Mouse (Mus musculus): ENCODE results near the gene Rft1. TPM values are rescaled to one million over a fixed set of nuclear protein-coding genes. Genes with fewer than 3 reads are reported as not detected.

The Rft1 gene
- total RNA-seq, 2 experiments from 2014 or later, result 11.0 to 12.0 TPM

DNA sequence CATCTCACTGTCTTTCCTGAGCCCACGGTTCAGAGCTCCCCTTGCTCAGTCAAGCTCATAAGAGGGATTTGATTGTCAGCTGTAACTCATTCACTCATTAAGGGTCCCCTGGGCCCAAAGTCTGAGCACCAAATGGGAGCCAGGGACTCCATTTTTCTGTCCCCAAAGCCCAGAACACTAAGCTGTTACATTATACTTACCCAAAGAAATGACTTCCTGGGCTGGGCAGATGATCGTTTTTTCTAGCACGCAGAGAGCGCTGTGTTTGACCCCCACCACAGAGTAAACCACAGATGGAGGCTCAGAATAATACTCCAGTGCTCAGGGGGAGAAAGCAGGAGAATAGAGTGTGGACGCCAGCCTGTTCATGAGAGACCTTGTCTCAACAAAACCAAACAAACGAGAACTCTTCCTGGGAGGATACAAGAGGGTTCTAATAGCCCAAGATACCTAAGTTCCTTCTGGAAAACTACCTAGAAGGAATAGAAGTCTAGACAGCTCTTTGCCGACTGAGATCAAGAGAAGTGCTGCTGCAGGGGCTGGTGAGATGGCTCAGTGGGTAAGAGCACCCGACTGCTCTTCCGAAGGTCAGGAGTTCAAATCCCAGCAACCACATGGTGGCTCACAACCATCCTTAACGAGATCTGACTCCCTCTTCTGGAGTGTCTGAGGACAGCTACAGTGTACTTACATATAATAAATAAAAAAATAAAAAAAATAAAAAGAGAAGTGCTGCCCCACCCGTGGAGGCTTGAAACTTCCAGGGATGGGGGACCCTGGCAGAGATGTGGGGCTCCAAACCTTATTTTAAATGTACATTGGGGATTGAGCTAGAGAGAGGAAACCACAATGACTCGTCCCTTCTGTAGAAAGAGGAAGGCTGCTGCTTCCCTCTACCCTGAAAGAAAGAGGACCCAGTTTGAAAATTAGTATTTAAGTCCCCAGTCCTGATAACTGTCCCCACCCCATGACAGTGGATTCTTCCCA is 27.1 kb upstream of the Rft1 start:
- intact Hi-C loops (cut with DNase I), result no loop called here

DNA sequence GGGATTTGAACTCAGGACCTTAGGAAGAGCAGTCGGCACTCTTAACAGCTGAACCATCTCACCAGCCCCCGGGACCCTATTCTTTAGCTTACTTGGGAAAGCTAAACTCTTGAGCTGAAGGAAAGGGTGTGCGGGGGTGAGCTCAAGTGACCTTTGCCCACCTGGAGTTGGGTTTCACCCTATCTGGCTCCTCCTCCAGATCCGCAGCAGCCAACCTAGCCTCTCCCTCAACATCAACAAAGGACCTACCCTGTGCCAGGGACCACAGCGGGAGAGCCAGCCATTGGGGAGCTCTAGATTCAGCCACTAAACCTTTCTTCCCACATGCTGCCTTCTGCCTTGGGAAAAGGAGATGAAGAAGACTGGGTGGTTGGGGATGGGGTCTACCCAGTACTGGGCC is 25.9 kb upstream of the Rft1 start:
- no peak for DNase-seq (ENCODE audit: extremely low spot score in 1 of 2, low spot score in 2 of 2)
- intact Hi-C loops (cut with DNase I), result no loop called here

More for the DNA sequence above, 27.1 kb upstream of the Rft1 start:
- DNase-seq (ENCODE audit: extremely low spot score in 1 of 2, low spot score in 2 of 2), result no peak

DNA sequence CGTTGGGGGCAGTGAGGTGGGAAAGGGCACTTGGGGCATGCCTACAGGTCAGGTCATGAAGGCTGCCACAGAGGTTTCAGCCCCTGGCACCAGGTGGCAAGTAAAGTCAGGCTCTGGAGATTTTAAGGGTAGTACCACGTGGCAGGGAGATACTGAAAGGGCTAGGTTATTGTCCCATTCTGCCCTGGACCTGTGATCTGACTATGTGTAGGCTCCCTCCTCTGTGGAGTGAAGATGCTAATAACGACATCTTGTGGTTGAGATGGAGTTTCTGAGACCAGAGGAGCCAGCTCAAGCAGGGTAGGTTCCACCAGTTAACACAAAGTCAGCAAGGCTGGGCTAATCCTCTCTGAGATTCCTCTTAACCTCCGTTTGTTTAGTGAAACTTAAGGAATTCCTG is 24.3 kb upstream of the Rft1 start:
- DNase-seq (ENCODE audit: extremely low spot score in 1 of 2, low spot score in 2 of 2), result no peak
- intact Hi-C loops (cut with DNase I), result no loop called here

DNA sequence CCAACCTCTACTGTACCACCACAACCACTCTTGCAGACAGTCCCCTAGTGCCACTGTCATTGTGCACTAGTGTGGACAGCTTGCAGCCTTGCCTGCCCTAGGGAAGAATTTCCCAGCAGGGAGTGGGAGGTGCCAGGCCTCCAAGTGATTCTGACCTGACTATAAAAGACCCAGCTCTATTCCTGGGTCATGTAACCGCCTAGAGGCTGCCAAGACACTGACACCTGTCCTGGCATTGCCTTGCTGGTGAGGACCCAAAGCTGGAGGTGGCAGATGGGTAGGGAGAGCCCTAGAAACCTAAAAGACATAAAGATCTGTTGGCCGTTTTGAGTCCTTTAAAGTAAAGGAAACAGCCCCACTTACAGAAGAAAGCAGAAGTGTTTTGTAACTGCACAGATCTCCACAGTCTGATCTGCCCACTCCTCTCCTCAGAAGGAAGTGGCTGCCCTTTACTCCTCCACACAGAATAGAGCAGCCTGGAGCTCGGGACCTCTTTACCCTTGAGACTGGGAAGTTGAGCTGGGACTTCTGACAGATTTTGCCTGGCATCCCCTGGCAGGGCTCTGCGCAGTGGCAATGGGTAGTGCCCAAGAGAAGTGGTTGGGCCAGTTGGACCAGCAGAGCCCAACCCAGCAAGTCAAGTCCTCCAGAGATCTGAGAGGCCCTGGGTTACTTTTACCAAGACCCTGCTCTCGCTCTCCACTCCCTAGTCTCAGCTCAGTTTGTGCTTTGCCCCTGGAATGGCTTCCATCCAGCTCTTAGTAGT is 23.2 kb upstream of the Rft1 start:
- DNase-seq (ENCODE audit: extremely low spot score in 1 of 2, low spot score in 2 of 2), result no peak

DNA sequence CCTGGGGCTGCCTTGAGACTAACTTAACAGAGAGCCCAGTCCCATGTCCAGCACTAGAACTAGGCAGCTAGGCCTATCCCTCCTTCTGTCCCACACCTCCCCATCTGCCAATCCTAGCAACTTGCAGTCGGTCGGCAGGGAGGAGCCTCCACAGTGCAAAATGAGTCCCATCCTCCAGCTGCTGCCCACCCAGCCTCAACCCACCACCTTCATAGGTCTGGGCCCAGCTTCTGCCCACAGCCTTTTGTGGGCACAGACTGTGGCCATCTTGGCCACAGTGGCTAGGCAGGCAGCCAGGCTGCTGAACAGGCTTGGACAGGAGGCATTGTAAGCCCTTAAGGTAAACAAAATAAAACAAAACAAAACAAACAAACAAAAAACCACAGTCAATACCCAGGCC is 22.3 kb upstream of the Rft1 start:
- no peak for DNase-seq (ENCODE audit: extremely low spot score in 1 of 2, low spot score in 2 of 2)
- intact Hi-C loops (cut with DNase I), result no loop called here

More for the DNA sequence above, 23.2 kb upstream of the Rft1 start:
- intact Hi-C loops (cut with DNase I), result no loop called here

DNA sequence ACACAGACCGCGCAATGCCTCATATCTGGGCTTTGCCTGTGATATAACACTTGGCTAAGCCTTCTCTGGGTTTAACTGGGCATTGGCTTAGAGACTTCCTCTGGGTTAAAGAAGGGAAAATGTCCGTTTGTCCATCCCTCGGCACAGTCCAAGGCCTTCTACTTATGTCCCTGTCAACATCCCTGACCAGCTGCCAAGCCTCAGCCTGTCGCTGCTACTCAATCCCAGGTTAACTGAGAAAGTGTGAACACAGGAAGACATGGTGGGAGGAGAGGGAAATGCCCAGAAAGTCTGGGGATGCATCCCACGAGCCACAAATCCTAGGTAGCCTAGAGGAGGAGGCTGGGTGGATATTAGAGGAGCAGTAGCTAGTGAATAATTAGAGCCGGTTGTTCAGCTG is 20.5 kb upstream of the Rft1 start:
- intact Hi-C loops (cut with DNase I), result no loop called here
- DNase-seq (ENCODE audit: extremely low spot score in 1 of 2, low spot score in 2 of 2), result no peak

DNA sequence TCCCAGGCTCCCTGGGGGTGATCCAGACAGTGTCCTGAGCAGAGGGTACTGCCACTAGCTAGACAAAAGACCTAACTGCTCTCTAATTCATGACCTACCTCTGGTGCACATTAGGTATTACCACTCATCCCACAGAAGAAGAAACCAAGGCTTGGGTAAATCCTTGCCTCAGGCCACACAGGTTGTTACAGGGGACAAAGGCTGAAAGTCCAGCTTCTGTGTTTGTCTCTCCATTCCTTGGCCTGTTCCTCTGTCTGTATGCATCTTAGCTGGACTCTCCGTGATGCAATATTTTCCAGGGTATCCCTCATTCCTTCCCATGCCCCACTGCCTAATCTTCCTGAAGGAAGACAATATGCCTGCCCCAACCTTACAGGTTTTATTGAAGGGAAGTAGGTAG is 19.7 kb upstream of the Rft1 start:
- DNase-seq (ENCODE audit: extremely low spot score in 1 of 2, low spot score in 2 of 2), result no peak
- intact Hi-C loops (cut with DNase I), result no loop called here

DNA sequence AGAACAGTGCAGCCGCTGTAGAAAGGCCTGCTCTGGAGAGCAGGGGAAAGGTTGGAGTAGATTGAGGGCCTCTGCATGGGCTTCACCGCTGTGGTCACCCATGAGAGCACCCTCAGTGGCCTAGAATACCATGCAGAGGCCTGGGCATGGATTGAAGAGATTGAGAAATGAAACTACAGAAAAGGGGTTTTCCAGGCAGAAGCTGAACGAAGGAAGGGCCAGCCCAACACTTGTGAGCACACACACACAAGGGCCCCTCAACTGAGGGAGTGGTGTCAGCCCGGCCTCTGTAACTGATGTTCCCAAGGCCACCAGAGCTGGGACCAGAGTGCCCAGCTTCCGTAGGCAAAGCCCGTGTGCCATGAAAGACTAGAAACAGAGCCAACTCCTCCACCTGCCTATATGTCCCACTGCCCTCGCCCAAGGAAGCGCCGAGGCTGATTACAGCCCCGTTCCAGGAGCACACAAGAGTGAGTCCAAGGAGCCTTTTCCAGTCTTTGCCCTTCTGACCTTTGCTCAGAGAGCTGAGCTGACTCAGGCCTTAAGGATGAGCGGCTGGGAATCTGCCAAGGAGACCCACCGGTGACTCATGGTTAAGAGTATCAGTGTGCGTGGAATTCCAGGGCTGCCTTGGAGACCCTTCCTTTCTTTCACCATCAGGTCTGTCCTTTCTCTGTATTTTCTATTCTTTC is 18.8 kb upstream of the Rft1 start:
- intact Hi-C loops (cut with DNase I), result no loop called here
- DNase-seq (ENCODE audit: extremely low spot score in 1 of 2, low spot score in 2 of 2), result no peak

DNA sequence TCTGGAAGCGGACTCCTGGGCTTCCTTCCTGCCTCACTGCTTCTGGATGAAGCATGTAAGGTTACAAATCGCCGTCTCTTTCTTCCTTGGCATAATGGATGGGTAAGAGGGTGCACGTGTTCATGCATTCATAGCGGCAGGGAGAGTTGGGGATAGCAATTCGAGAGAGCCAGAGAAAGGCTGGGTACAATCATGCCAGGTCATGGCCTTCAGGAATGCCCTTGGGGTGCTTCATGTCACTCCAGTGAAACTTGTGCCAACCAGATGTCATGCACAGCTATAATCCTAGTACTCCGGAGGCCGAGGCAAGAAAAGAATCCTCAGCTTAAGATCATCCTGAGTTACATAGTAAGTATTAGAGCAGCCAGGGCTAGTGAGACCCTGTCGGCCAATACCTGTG is 17.7 kb upstream of the Rft1 start:
- no peak for DNase-seq (ENCODE audit: extremely low spot score in 1 of 2, low spot score in 2 of 2)
- intact Hi-C loops (cut with DNase I), result no loop called here

DNA sequence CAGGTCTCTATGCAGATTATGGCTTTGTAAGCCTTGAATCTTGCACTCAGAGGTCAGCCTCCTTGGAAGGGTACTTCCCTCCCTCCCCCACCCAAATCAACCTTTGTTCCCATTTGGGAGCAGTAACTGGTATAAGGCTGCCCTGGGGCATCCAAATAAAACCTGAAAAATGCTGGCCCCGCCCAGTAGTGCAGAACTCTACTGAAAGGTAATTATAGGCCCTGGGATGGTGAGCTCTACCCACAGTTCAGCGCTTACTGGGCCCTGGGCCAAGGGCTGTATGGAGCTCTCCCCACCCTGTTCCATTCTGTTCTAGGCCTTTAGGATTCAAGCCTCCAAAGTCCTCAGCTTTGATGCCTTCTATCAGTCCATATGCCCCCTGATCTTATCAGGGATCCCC is 17.1 kb upstream of the Rft1 start:
- no peak for DNase-seq (ENCODE audit: extremely low spot score in 1 of 2, low spot score in 2 of 2)
- intact Hi-C loops (cut with DNase I), result no loop called here

DNA sequence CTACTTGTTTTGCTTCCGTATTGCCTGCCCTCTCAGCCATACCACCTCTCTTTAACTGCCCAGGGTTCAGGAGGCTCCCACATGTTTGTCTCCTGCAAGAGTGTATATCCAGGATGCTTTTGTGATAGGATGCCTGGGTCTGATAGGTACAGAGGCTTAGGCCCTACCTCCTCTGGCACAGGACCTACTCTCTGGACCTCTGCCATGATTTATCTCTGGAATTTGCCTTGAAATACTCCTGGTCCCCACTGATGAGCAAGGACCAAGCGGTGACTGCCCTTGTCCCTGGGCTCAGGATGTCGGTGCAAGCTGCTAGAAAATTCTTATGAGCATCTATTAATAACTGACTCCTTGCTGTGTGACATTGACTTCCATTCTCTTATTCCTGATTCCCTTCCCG is 16.2 kb upstream of the Rft1 start:
- intact Hi-C loops (cut with DNase I), result no loop called here
- DNase-seq (ENCODE audit: extremely low spot score in 1 of 2, low spot score in 2 of 2), result no peak

DNA sequence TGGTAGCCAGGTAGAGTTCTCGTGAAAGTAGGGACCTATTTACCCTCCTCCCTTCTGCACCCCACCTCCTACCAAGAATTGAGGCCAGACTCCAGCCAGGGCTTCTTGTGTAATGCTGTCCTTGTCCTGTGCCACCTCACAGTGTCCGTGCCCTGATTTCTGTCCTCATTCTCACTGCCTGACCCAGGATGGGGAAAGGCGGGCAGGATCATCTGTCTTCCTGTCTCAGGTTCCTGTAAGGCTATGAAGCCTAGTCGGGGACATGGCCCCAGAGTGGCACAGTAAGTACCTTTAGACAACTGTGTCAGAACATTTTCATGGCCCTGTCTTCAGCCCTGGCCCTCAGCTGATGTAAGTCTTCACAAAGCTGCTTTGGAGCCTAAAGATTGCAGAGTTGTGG is 15.5 kb upstream of the Rft1 start:
- intact Hi-C loops (cut with DNase I), result no loop called here
- DNase-seq (ENCODE audit: extremely low spot score in 1 of 2, low spot score in 2 of 2), result no peak

DNA sequence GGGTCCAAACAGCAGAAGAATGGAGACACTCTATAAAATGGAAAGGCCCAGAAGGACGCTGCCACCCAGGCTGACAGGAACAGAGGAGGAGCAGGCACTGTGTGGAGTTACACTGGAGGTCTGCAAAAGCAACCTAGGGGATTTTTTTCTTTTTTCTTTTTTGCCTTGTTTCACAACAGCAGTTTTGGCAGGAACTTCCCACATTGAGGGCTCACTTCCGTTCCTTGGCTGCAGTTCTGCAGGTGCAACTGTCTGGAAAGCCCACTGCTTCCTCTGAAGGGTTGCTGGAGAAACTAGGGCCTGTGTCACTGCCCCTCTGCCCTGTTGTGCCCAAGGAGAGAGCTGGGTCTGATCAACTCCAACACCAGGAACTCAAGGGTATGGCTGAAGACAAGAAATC is 12.4 kb upstream of the Rft1 start:
- no peak for DNase-seq (ENCODE audit: extremely low spot score in 1 of 2, low spot score in 2 of 2)
- intact Hi-C loops (cut with DNase I), result no loop called here

DNA sequence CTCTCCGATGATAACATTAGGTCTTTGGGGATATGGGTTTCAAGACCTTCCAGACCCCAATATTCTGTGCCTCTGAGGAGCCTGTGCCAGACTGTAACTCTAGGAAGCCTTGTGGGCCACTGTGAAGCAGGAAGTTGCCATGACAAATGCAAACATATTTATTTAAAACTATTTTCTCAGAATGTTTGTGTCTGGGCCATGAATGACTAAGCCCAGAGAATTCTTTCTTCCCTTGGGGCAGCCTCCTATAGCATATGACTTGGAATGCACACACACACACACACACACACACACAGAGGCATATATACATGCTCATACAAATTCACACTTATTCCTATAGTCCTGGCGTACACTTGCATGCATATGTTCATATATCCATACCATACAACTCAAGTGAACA is 10.1 kb upstream of the Rft1 start:
- DNase-seq (ENCODE audit: extremely low spot score in 1 of 2, low spot score in 2 of 2), result no peak
- intact Hi-C loops (cut with DNase I), result no loop called here

DNA sequence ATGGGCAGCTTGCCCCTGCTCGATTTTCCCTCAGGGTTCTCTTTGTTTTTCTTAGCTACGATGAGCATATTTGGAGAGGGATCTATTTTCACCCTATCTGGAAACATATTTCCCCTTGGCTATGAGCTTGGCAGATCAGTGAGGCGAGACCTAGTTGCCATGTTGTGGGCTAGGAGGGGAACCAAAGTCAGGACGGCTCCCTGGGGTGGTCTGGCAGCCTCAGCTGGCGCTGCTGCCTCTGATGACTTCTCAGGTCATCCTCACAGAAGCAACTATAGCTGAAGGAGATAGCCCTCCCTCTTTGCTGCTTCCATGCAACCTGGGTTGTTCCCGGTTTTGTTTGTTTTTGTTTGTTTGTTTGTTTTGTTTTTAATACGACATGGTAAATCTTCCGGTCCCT is 9.1 kb upstream of the Rft1 start:
- intact Hi-C loops (cut with DNase I), result no loop called here
- no peak for DNase-seq (ENCODE audit: extremely low spot score in 1 of 2, low spot score in 2 of 2)

DNA sequence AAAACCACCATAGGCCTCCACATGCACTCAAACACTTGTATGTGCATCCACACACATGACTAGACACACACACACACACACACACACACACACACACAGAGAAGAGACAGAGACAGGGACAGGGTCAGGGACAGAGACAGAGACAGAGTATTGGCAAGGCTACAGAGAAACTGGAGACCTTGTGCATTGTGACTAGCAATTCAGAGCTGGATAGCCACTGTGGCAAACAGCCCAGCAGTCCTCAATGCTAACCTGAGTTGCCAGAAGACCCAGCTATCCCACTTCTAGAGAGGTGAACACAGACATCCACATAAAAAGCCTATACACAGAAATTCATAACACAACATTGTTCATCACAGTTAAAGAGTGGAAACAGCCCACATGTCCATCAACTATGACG is 7.7 kb upstream of the Rft1 start:
- intact Hi-C loops (cut with DNase I), result no loop called here
- DNase-seq (ENCODE audit: extremely low spot score in 1 of 2, low spot score in 2 of 2), result no peak

DNA sequence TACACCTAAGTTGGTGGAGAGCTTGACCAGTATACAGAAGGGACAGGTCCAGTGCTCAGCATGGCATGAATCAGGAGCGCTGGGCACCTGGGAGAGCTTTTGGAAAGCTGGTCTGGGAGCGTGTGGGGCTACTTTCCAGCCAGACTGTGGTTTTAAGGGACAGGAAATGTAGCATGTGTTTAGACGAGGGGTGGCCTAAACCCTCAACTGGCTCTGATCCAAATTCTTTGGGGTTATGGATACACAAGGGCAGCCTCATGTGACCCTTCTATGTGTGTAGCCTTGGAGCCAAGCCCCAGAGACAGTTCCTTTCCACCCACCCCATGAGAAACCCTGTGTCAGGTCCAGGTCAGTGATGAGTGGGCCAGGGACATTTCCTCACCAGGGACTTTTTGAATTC is 5.7 kb upstream of the Rft1 start:
- intact Hi-C loops (cut with DNase I), result no loop called here
- DNase-seq (ENCODE audit: extremely low spot score in 1 of 2, low spot score in 2 of 2), result no peak

DNA sequence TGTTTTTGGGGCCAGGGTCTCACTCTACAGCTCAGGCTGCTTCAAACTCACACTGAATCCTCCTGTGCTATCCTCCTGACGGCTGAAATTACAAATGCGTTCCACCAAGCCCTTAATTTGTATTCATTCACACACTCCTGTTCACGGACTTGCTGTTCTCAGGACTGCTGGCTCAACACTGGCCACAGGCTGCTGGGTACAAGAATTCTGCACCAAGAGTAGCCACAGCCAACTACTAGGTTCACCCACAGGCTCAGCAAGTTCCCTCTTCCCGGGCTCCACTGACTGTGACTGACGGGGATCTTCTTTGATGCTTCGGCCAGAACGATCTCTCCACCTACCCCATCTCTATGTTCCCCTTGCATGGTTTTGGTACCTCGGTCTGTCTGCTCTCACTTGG is 4.4 kb upstream of the Rft1 start:
- DNase-seq (ENCODE audit: extremely low spot score in 1 of 2, low spot score in 2 of 2), result no peak
- intact Hi-C loops (cut with DNase I), result loop anchor here (5.0 kb wide), 1 partner anchor 52 kb away; no protein-coding TSS in a partner anchor

DNA sequence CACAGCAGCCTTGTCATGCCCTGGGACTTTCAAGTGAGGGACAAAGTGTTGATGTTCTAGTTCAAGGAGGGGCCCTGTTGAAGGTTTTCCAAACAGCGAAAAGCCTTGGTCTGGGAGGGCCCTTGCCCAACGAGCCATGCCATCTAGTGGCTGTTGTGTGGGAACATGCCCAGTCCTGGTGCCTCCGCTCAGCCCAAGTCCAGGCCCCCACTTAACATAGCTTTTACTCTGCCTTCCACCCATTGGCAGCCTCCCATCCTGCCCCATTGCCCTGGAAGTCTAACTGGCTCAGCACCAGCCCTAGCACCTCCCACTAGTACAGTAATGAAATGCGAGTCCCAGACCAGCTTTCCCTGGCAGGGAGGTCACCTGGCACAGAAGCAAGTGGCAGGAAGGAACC is 3.2 kb upstream of the Rft1 start:
- intact Hi-C loops (cut with DNase I), result loop anchor here (5.0 kb wide), 1 partner anchor 54 kb away; no protein-coding TSS in a partner anchor
- DNase-seq (ENCODE audit: extremely low spot score in 1 of 2, low spot score in 2 of 2), result peak; percentile 69 to 75
